23 mouse cellular contexts compared by ENCODE assay signal in the genomic region with DNA sequence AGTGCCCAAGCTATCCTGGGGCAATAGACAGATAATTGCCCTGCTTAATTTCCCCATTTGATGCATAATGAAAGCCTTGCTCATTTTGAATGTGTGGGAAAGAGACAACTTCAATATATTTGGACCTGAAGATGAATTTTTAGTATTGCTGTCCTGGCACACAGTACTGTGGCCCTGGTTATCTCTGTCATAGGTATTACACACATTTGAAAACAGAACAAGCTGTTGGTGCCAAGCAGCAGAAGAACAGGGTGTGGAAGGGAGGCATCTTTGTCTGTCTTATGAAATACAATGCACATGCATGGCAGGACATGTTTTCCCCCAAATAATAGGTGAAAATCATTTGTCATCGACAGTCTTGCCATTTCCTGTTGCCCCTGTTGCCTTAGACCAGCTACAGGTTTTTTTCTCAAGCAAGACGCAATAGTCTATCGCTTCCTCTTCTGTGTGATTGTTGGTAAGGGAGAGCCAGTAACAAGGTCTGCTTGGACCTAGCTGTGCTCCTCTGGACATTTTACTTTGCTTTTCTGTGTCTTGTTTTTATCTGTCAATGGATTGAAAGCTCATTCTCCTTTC.
A peak's percentile ranks its signal among the peaks of the same experiment; 100 is the strongest.
DNase-seq lines count a peak whose midpoint lies in the region; ATAC-seq and TF ChIP-seq lines count a peak whose summit lies in the region.
"Had no signal": no experiment of that assay in that cellular context is flagged by ENCODE, and none has a peak within 500 bp of the region (broad histone marks: within the 10 kb centered on the region; RNA-seq: fewer than 3 reads in every experiment).

No protein-coding gene starts in this region.

- WGBS in heart, embryonic 10.5 days = 79% methylated on average over 3 of the region's 3 CpGs
- WGBS in liver, embryonic 16.5 days (ENCODE audit: insufficient replicate concordance) = 55% methylated on average over 3 of the region's 3 CpGs
- WGBS in midbrain, embryonic 15.5 days = 94% methylated on average over 3 of the region's 3 CpGs

- no peak for DNase-seq in heart, embryonic 10.5 days (ENCODE audit: low spot score)
- DNase-seq in heart, adult 18-20 months = no peak
- DNase-seq in MEL (ENCODE audit: low read depth, low spot score) = peak; percentile 66
- no peak for DNase-seq in testis, postnatal 10 days (ENCODE audit: low spot score)
- no peak for DNase-seq in layer of hippocampus, adult 8-10 months (ENCODE audit: low spot score in 2 of 2)
- DNase-seq: cerebellum, adult 9-10 months; layer of hippocampus, adult 9-11 months; lung, adult 2 months; midbrain, embryonic 14.5 days; retina, postnatal 1 day; right cerebral cortex, postnatal 25 days; spleen, adult 18-20 months had no signal

- H3K79me2 ChIP-seq in MEL (ENCODE audit: control insufficient read depth, insufficient read depth, low read length, poor library complexity) = no peaks in the 10 kb centered on the region; the same call in 1 of the 2 replicates

- no peak overlapping the region for H3K4me2 ChIP-seq in liver, embryonic 16.5 days (ENCODE audit: low read depth, low read length)
- H3K4me2 ChIP-seq in midbrain, embryonic 15.5 days = no peak overlapping the region
- H3K4me2 ChIP-seq: heart, embryonic 15.5 days; hindbrain, embryonic 14.5 days; neural tube, embryonic 13.5 days had no signal

- TF ChIP-seq EP300 in MEL (IDR thresholded peaks at IDR 0.05; ENCODE audit: low read depth in 1 of 2, low read length in 2 of 2) = 0 out of 4 replicates have a peak, but pooled peaks of 1 of the 2 experiments have one; percentile 11

- peaks cover 39% of the 10 kb centered on the region for H3K4me1 ChIP-seq in heart, embryonic 10.5 days
- peaks cover 17 to 29% of the 10 kb centered on the region in 2 experiments for H3K4me1 ChIP-seq in MEL (ENCODE audit: control insufficient read depth in 1 of 2, insufficient read depth in 2 of 2, low read length in 2 of 2)
- peaks cover 52% of the 10 kb centered on the region for H3K4me1 ChIP-seq in liver, embryonic 16.5 days (ENCODE audit: control insufficient read depth, low read depth, low read length)
- peaks cover 16% of the 10 kb centered on the region for H3K4me1 ChIP-seq in midbrain, embryonic 15.5 days

- TF ChIP-seq POLR2A in MEL (IDR thresholded peaks at IDR 0.05; ENCODE audit: control insufficient read depth in 1 of 2, insufficient read depth in 1 of 2, low read depth in 1 of 2, low read length in 2 of 2, poor library complexity in 1 of 2) = no peak

- H3K9ac ChIP-seq in MEL (ENCODE audit: control insufficient read depth, low read depth, low read length, poor library complexity, severe bottlenecking) = peak overlapping the region; percentile 43
- H3K9ac ChIP-seq in liver, embryonic 16.5 days (ENCODE audit: low read depth, low read length) = no peak overlapping the region
- no peak overlapping the region for H3K9ac ChIP-seq in midbrain, embryonic 15.5 days
- H3K9ac ChIP-seq: heart, embryonic 15.5 days; hindbrain, embryonic 14.5 days; neural tube, embryonic 13.5 days had no signal

- H3K27ac ChIP-seq in heart, embryonic 10.5 days = peak overlapping the region; percentile 97
- peak overlapping the region; percentile 100 for H3K27ac ChIP-seq in MEL (ENCODE audit: control insufficient read depth, low read depth, low read length)
- peak overlapping the region; percentile 92 for H3K27ac ChIP-seq in liver, embryonic 16.5 days (ENCODE audit: low read length)
- no peak overlapping the region for H3K27ac ChIP-seq in midbrain, embryonic 15.5 days
- H3K27ac ChIP-seq: heart, adult 2 months; heart, embryonic 15.5 days; hindbrain, embryonic 14.5 days; neural tube, embryonic 13.5 days; stomach, postnatal 0 days had no signal

- H3K9me3 ChIP-seq in heart, embryonic 10.5 days = no peaks in the 10 kb centered on the region
- H3K9me3 ChIP-seq in MEL (replicated peaks; ENCODE audit: insufficient read depth, low read length) = no peaks in the 10 kb centered on the region
- no peaks in the 10 kb centered on the region for H3K9me3 ChIP-seq in liver, embryonic 16.5 days (replicated peaks; ENCODE audit: control insufficient read depth, low read length)
- H3K9me3 ChIP-seq in midbrain, embryonic 15.5 days = no peaks in the 10 kb centered on the region
- H3K9me3 ChIP-seq: heart, embryonic 15.5 days; neural tube, embryonic 13.5 days had no signal

- no peak overlapping the region for H3K4me3 ChIP-seq in heart, embryonic 10.5 days
- peak overlapping the region in 1 of 2 experiments; percentile 8; a peak in 1 of 4 replicates for H3K4me3 ChIP-seq in MEL (ENCODE audit: control insufficient read depth in 1 of 2, insufficient read depth in 1 of 2, low read depth in 2 of 2, low read length in 2 of 2)
- no peak overlapping the region for H3K4me3 ChIP-seq in liver, embryonic 16.5 days (ENCODE audit: low read depth, low read length)
- H3K4me3 ChIP-seq in midbrain, embryonic 15.5 days = no peak overlapping the region
- H3K4me3 ChIP-seq: heart, adult 2 months; heart, embryonic 15.5 days; myocyte; neural tube, embryonic 13.5 days had no signal

- peak; percentile 43 for ATAC-seq in granulocyte monocyte progenitor cell, adult 5-6 weeks (replicated peaks; ENCODE audit: poor library complexity, severe bottlenecking)
- ATAC-seq in liver, embryonic 16.5 days (ENCODE audit: low read depth) = no peak
- ATAC-seq in midbrain, embryonic 15.5 days (replicated peaks) = no peak
- ATAC-seq: CD4-positive, CD25-positive, alpha-beta regulatory T cell, adult 4 months; inflammation-experienced regulatory T-cells, adult 6 months had no signal

- H3K27me3 ChIP-seq in heart, embryonic 10.5 days (ENCODE audit: insufficient read depth, poor library complexity, severe bottlenecking) = no peaks in the 10 kb centered on the region
- no peaks in the 10 kb centered on the region for H3K27me3 ChIP-seq in MEL (ENCODE audit: control insufficient read depth in 1 of 2, insufficient read depth in 2 of 2, low read length in 2 of 2)
- H3K27me3 ChIP-seq in liver, embryonic 16.5 days (ENCODE audit: control insufficient read depth, insufficient read depth, low read depth, low read length) = no peaks in the 10 kb centered on the region
- no peaks in the 10 kb centered on the region for H3K27me3 ChIP-seq in midbrain, embryonic 15.5 days (replicated peaks)
- H3K27me3 ChIP-seq: heart, embryonic 15.5 days; neural tube, embryonic 13.5 days had no signal

- no peaks in the 10 kb centered on the region for H3K36me3 ChIP-seq in heart, embryonic 10.5 days
- H3K36me3 ChIP-seq in MEL (ENCODE audit: control insufficient read depth in 1 of 2, insufficient read depth in 2 of 2, low read length in 2 of 2) = peaks cover 0 to 25% of the 10 kb centered on the region in 2 experiments; a peak in 2 of 4 replicates
- H3K36me3 ChIP-seq in liver, embryonic 16.5 days (ENCODE audit: control insufficient read depth, insufficient read depth) = no peaks in the 10 kb centered on the region
- H3K36me3 ChIP-seq in midbrain, embryonic 15.5 days (replicated peaks) = no peaks in the 10 kb centered on the region
- H3K36me3 ChIP-seq: heart, embryonic 15.5 days; neural tube, embryonic 13.5 days had no signal

- TF ChIP-seq RAD21 in MEL (IDR thresholded peaks at IDR 0.05; ENCODE audit: low read depth, low read length) = no peak

- no peak for TF ChIP-seq CTCF in MEL (IDR thresholded peaks at IDR 0.05 in 2 of 3, conservative IDR thresholded peaks at IDR 0.05 in 1 of 3; ENCODE audit: control insufficient read depth in 1 of 3, insufficient read depth in 1 of 3, low read depth in 2 of 3, low read length in 3 of 3, poor library complexity in 1 of 3, severe bottlenecking in 1 of 3)

TF ChIP-seq in MEL, 35 proteins besides CTCF, POLR2A, EP300 and RAD21:
- TF ChIP-seq ZMIZ1 (IDR thresholded peaks at IDR 0.05; ENCODE audit: low read depth, low read length) = no peak
- peak; percentile 1; the same call in 1 of the 2 replicates for TF ChIP-seq RCOR1 (IDR thresholded peaks at IDR 0.05; ENCODE audit: low read depth, low read length)
- TF ChIP-seq SIN3A (IDR thresholded peaks at IDR 0.05; ENCODE audit: low read length) = peak; percentile 52
- peak; percentile 54 for TF ChIP-seq ZNF384 (IDR thresholded peaks at IDR 0.05; ENCODE audit: low read depth, low read length)
